Mouse (Mus musculus): Measurements from ENCODE around the gene Rfx4. TPM values are rescaled to one million over a fixed set of nuclear protein-coding genes. Genes with fewer than 3 reads are reported as not detected.
A peak's percentile ranks its signal among the peaks of the same experiment; 100 is the strongest.

The Rfx4 gene
- total RNA-seq (2014; fragmentation: Nextera tagmentation) (not detected in 2 replicates), total RNA-seq (2017) (not detected in 2 replicates)

GRCm38 (mm10) chr10:84755786-84756203 is at the start of gene Rfx4:
Gene Rfx4, plus strand, starts transcription at chr10:84756062.
- ATAC-seq (replicated peaks; ENCODE audit: low FRiP score, low TSS enrichment, poor library complexity, severe bottlenecking): no peak

- ATAC-seq (replicated peaks; ENCODE audit: low FRiP score, low TSS enrichment, poor library complexity, severe bottlenecking): no peak
Measured at GRCm38 (mm10) chr10:84706543-84706942, 49.3 kb upstream of the Rfx4 start.

GRCm38 (mm10) chr10:84707226-84707625 is 48.6 kb upstream of the Rfx4 start:
- ATAC-seq (replicated peaks; ENCODE audit: low FRiP score, low TSS enrichment, poor library complexity, severe bottlenecking): no peak

GRCm38 (mm10) chr10:84707752-84708530 is 47.9 kb upstream of the Rfx4 start:
- no peak for ATAC-seq (replicated peaks; ENCODE audit: low FRiP score, low TSS enrichment, poor library complexity, severe bottlenecking)

GRCm38 (mm10) chr10:84710192-84710591 is 45.7 kb upstream of the Rfx4 start:
- no peak for ATAC-seq (replicated peaks; ENCODE audit: low FRiP score, low TSS enrichment, poor library complexity, severe bottlenecking)

GRCm38 (mm10) chr10:84710827-84711226 is 45.0 kb upstream of the Rfx4 start:
- ATAC-seq (replicated peaks; ENCODE audit: low FRiP score, low TSS enrichment, poor library complexity, severe bottlenecking): no peak

- no peak for ATAC-seq (replicated peaks; ENCODE audit: low FRiP score, low TSS enrichment, poor library complexity, severe bottlenecking)
Measured at GRCm38 (mm10) chr10:84711479-84711878, 44.4 kb upstream of the Rfx4 start.

- no peak for ATAC-seq (replicated peaks; ENCODE audit: low FRiP score, low TSS enrichment, poor library complexity, severe bottlenecking)
Measured at GRCm38 (mm10) chr10:84711940-84712339, 43.9 kb upstream of the Rfx4 start.

- ATAC-seq (replicated peaks; ENCODE audit: low FRiP score, low TSS enrichment, poor library complexity, severe bottlenecking): no peak
Measured at GRCm38 (mm10) chr10:84712532-84712931, 43.3 kb upstream of the Rfx4 start.

- no peak for ATAC-seq (replicated peaks; ENCODE audit: low FRiP score, low TSS enrichment, poor library complexity, severe bottlenecking)
Measured at GRCm38 (mm10) chr10:84713043-84713442, 42.8 kb upstream of the Rfx4 start.

GRCm38 (mm10) chr10:84715639-84716038 is 40.2 kb upstream of the Rfx4 start:
- no peak for ATAC-seq (replicated peaks; ENCODE audit: low FRiP score, low TSS enrichment, poor library complexity, severe bottlenecking)

GRCm38 (mm10) chr10:84716581-84716980 is 39.3 kb upstream of the Rfx4 start:
- no peak for ATAC-seq (replicated peaks; ENCODE audit: low FRiP score, low TSS enrichment, poor library complexity, severe bottlenecking)

GRCm38 (mm10) chr10:84722711-84723110 is 33.2 kb upstream of the Rfx4 start:
- no peak for ATAC-seq (replicated peaks; ENCODE audit: low FRiP score, low TSS enrichment, poor library complexity, severe bottlenecking)

GRCm38 (mm10) chr10:84727005-84727404 is 28.9 kb upstream of the Rfx4 start:
- ATAC-seq (replicated peaks; ENCODE audit: low FRiP score, low TSS enrichment, poor library complexity, severe bottlenecking): no peak

GRCm38 (mm10) chr10:84727760-84728159 is 28.1 kb upstream of the Rfx4 start:
- no peak for ATAC-seq (replicated peaks; ENCODE audit: low FRiP score, low TSS enrichment, poor library complexity, severe bottlenecking)

GRCm38 (mm10) chr10:84730078-84730477 is 25.8 kb upstream of the Rfx4 start:
- ATAC-seq (replicated peaks; ENCODE audit: low FRiP score, low TSS enrichment, poor library complexity, severe bottlenecking): no peak

- ATAC-seq (replicated peaks; ENCODE audit: low FRiP score, low TSS enrichment, poor library complexity, severe bottlenecking): no peak
Measured at GRCm38 (mm10) chr10:84730956-84731355, 24.9 kb upstream of the Rfx4 start.

GRCm38 (mm10) chr10:84733511-84733910 is 22.4 kb upstream of the Rfx4 start:
- no peak for ATAC-seq (replicated peaks; ENCODE audit: low FRiP score, low TSS enrichment, poor library complexity, severe bottlenecking)

- ATAC-seq (replicated peaks; ENCODE audit: low FRiP score, low TSS enrichment, poor library complexity, severe bottlenecking): 0 out of 2 replicates have a peak, but pooled peaks have one; percentile 40
Measured at GRCm38 (mm10) chr10:84754851-84755785, 744 bp upstream of the Rfx4 start.

GRCm38 (mm10) chr10:84756435-84757095 is 703 bp downstream of the Rfx4 start:
- ATAC-seq (replicated peaks; ENCODE audit: low FRiP score, low TSS enrichment, poor library complexity, severe bottlenecking): no peak

All from megakaryocyte-erythroid progenitor cell, adult 5-6 weeks (primary cell).